Mouse (Mus musculus): Measurements from ENCODE around the gene Ing5. TPM values are rescaled to one million over a fixed set of nuclear protein-coding genes. Genes with fewer than 3 reads are reported as not detected.
"Not testable (repeated sequence)": the region's sequence is repeated elsewhere in the genome, so short reads cannot be mapped to it uniquely, and the experiment has no call there.

Ing5 gene
- total RNA-seq, 2 experiments from 2014 or later, result 10.6 to 12.1 TPM

DNA sequence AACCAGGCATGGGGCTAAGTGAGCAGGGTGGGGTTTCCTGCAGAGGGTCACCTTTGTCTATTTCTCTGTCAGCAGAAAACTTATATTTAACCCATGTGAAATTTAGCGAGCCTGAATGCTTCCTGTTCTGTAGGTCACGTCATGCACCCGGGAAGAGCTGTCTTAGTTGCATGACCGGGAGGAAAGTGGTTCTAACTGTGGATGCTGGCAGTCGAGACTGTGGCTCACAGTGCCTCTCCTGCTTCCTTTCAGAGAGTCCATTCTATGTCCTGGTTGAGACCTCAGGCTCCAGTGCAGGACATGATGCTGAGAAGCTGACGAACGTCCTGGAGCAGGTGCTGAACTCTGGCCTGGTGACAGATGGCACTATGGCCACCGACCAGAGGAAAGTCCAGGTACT is 34.8 kb downstream of the Ing5 start:
- intact Hi-C loops (cut with DNase I), result loop anchor here (10.0 kb wide), 1 partner anchor 236 kb away; no protein-coding TSS in a partner anchor
- DNase-seq (ENCODE audit: low spot score in 2 of 2), result not testable (repeated sequence)

- DNase-seq (ENCODE audit: low spot score in 2 of 2); intact Hi-C loops (cut with DNase I): not testable (repeated sequence)
These were observed 42.1 kb downstream of the Ing5 start for GRCm38 (mm10) chr1:93845766-93846366.

DNA sequence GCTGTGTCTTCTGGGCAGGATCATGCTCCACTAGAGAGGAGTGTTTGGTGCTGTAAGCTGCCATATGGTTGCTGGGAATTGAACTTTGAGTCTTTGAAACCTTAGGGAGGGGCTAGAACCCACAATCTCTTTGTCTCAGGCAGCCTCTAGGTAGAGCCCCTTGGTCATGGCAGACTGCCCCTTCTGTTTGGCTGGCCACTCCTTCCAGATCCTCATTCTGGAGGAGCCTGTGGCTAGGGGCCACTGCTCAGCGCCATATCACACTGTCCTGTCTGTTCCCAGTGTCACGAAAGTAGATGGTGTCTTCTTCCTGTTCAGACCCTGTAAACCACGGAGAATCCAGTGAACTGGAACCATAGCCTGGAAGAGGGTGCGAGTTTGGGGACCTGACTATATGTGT is 52.0 kb downstream of the Ing5 start:
- DNase-seq (ENCODE audit: low spot score in 2 of 2), result not testable (repeated sequence)
- intact Hi-C loops (cut with DNase I), result loop anchor here (10.0 kb wide), 2 partner anchors 69 to 139 kb away; partner anchors contain the start of gene Gal3st2c

- DNase-seq (ENCODE audit: low spot score in 2 of 2), result no peak
- intact Hi-C loops (cut with DNase I), result loop anchor here (10.0 kb wide), 2 partner anchors 67 to 137 kb away; partner anchors contain the start of gene Gal3st2c
These were observed 53.6 kb downstream of the Ing5 start for GRCm38 (mm10) chr1:93857370-93857769.

DNA sequence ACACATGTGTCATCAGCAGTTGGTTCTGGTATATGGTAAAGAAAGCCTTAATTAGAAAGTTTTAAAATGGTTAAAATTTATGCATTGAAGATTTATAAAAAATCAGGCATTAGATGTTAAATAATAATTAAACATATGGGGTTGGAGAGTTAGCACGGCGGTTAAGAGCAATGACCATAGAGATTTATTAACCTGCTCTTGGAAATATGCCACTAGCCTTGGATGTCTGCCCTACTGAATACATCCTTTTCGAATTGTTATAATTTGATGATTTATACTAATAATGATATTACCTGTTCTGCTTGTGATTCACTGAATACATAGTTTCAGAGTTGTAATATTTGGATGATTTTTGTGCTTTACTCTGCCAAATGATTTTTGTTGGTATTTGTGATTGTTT is 54.2 kb downstream of the Ing5 start:
- DNase-seq (ENCODE audit: low spot score in 2 of 2), result no peak
- intact Hi-C loops (cut with DNase I), result loop anchor here (10.0 kb wide), 2 partner anchors 67 to 137 kb away; partner anchors contain the start of gene Gal3st2c

DNA sequence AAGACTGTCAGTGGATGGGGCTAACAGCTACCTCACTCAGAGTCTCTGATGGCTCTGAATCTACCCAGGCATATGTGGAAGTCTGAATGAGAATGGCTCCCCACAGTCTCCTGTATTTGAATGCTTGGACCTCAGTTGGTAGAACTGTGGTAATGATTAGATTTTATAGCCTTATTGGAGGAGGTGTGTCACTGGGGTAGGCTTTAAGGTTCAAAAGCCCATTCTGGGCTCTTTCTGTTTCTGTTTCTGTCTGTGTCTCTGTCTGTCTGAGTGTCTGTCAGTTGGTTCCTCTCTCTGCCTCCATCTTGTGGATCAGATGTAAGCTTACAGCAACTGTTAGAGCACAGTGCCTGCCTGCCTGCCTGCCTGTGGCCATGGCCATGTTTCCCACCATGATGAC is 55.9 kb downstream of the Ing5 start:
- intact Hi-C loops (cut with DNase I), result loop anchor here (10.0 kb wide), 2 partner anchors 65 to 135 kb away; partner anchors contain the start of gene Gal3st2c
- DNase-seq (ENCODE audit: low spot score in 2 of 2), result no peak

DNA sequence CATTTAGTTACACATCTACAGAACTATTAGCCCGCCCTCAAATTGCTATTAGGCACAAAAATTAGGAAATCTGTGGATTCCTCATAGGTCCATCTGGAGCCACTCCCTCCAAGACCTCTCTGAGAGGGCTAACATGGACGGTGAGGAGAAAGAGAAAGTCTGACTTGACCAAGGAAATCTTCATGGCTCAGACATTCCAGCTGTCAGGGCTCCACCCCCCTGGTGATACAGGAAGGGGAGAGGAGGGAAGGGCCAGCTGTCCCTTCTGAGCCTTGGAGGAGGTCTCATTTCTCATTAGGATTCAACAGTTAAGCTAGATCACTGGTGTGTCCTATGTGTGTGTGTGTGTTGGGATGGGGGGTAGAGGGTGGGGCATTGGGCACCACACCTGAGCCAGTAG is 57.3 kb downstream of the Ing5 start, which contains the start of gene Gal3st2:
Gene Gal3st2, plus strand, starts transcription at position 259 of the 400 bp plus-strand sequence.
- intact Hi-C loops (cut with DNase I); DNase-seq (ENCODE audit: low spot score in 2 of 2): not testable (repeated sequence)

Other genes with a start within 250 kb of the Ing5 start
- 100 to 1,000 TPM; 376 to 384 TPM for gene Stk25, start 145.3 kb upstream of the Ing5 start, total RNA-seq (2021)
- 10 to 100 TPM; 23.6 to 27.5 TPM for gene Bok, start 118.3 kb upstream of the Ing5 start, total RNA-seq (2021)
- gene Atg4b, start 52.5 kb upstream of the Ing5 start, total RNA-seq (2021), result 10 to 100 TPM; 73.6 to 79.9 TPM
- 10 to 100 TPM; 39.6 TPM for gene Thap4, start 49.1 kb upstream of the Ing5 start, total RNA-seq (2021)
- 10 to 100 TPM; 47.7 to 53.3 TPM for gene Dtymk, start 2.0 kb upstream of the Ing5 start, total RNA-seq (2021)
- 10 to 100 TPM; 13.3 to 15.8 TPM for gene D2hgdh, start 20.9 kb downstream of the Ing5 start, total RNA-seq (2021)
- gene Gal3st2, start 57.3 kb downstream of the Ing5 start, total RNA-seq (2021), result under 1 TPM in 1 of 2 experiments, not detected in 1; 0.69 TPM
- gene Gal3st2b, start 114.3 kb downstream of the Ing5 start, total RNA-seq (2021), result under 1 TPM; 0.25 to 0.46 TPM
- gene Gal3st2c, start 186.5 kb downstream of the Ing5 start, total RNA-seq (2021), result not detected
- gene Neu4, start 216.5 kb downstream of the Ing5 start, total RNA-seq (2021), result 10 to 100 TPM in 1 of 2 experiments, 1 to 10 TPM in 1; 7.6 to 11.1 TPM
- under 1 TPM in 1 of 2 experiments, not detected in 1; 0.18 TPM for gene Pdcd1, start 248.6 kb downstream of the Ing5 start, total RNA-seq (2021)

Data from left cerebral cortex, postnatal 25 days (tissue).